ENCODE assay signal across 9 mouse cellular contexts in the genomic region with DNA sequence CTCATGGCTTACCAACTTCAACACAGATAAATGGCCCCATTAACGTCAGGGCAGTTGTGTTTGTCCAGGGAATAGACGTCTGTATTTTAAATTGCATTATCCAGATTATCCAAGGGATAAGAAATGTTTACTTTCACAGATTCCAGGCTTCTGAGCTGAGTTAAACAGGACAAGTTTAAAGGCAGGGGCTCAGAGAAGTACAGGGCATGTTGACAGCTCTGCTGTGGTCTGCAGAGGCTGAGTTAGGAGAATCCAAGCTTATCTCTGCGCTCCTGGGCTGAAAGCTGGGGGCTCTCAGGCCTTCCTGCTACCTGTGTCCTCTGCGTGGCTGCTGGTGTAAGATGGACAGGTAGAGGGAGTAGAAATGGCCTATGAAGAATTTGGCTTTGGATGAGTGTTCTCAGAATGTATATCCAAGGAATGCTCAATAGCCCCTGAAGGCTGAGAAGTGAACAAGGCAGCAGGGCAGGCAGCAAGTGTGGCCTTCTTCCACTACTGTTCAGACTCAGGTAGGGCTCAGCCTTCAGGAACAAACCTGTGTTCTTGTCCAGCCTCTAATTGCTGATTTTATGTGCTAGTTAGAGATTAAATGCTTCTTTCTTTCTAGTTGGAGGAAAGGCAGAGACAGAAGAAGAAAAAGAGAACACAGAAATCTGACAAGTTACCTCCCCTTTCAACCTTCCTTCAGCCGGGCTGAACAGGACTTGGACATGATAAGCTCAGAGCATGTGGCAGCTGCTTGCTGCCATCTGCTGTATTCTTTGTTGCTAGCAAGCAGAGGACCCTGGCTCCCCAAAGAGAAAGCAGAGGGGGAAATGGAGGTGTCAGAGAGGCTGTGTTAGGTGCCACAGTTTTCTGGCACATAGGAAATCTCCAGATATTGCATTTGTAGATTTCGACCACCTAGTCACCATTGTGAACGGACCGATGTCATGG.
DNase-seq lines count a peak whose midpoint lies in the region; ATAC-seq and TF ChIP-seq lines count a peak whose summit lies in the region.
"Had no signal": no experiment of that assay in that cellular context is flagged by ENCODE, and none has a peak within 500 bp of the region (broad histone marks: within the 10 kb centered on the region; RNA-seq: fewer than 3 reads in every experiment).

No protein-coding gene starts in this region.

- H3K36me3 ChIP-seq in hindbrain, postnatal 0 days (ENCODE audit: insufficient read depth, low read length) = no peaks in the 10 kb centered on the region
- H3K36me3 ChIP-seq in midbrain, embryonic 12.5 days = no peaks in the 10 kb centered on the region
- H3K36me3 ChIP-seq in stomach, postnatal 0 days (ENCODE audit: control insufficient read depth, insufficient read depth, low read length) = no peaks in the 10 kb centered on the region
- H3K36me3 ChIP-seq: heart, embryonic 15.5 days had no signal

- no peak for TF ChIP-seq EP300 in stomach, postnatal 0 days (optimal IDR thresholded peaks at IDR 0.05)

- no peaks in the 10 kb centered on the region for H3K27me3 ChIP-seq in hindbrain, postnatal 0 days (ENCODE audit: insufficient read depth, low read length)
- no peaks in the 10 kb centered on the region for H3K27me3 ChIP-seq in midbrain, embryonic 12.5 days
- H3K27me3 ChIP-seq in stomach, postnatal 0 days (ENCODE audit: control insufficient read depth, insufficient read depth, low read length) = no peaks in the 10 kb centered on the region
- H3K27me3 ChIP-seq: heart, embryonic 15.5 days had no signal

- H3K4me2 ChIP-seq in hindbrain, postnatal 0 days (ENCODE audit: low read depth, low read length) = no peak overlapping the region
- H3K4me2 ChIP-seq in midbrain, embryonic 12.5 days (replicated peaks) = no peak overlapping the region
- no peak overlapping the region; the same call in 1 of the 2 replicates for H3K4me2 ChIP-seq in stomach, postnatal 0 days (replicated peaks; ENCODE audit: low read depth)
- H3K4me2 ChIP-seq: heart, embryonic 15.5 days had no signal

- H3K4me1 ChIP-seq in hindbrain, postnatal 0 days (ENCODE audit: insufficient read depth, low read length) = no peaks in the 10 kb centered on the region
- no peaks in the 10 kb centered on the region for H3K4me1 ChIP-seq in midbrain, embryonic 12.5 days
- no peaks in the 10 kb centered on the region for H3K4me1 ChIP-seq in stomach, postnatal 0 days (replicated peaks; ENCODE audit: control insufficient read depth, insufficient read depth)
- H3K4me1 ChIP-seq: heart, embryonic 15.5 days had no signal

- peak; percentile 42 for DNase-seq in heart, postnatal 4 days
- no peak for DNase-seq in heart, adult 8-10 months (ENCODE audit: low spot score)
- peak; percentile 52 for DNase-seq in embryo, embryonic 10.5 days (ENCODE audit: low spot score)
- DNase-seq in hindbrain, postnatal 0 days (ENCODE audit: low spot score) = peak; percentile 77
- peak; percentile 27 to 48 for DNase-seq in left cerebral cortex, adult 18-20 months (ENCODE audit: low spot score in 2 of 2)
- peak; percentile 45 for DNase-seq in stomach, postnatal 0 days (ENCODE audit: low spot score)
- DNase-seq in thymus, postnatal 36 days = no peak

- no peaks in the 10 kb centered on the region for H3K9me3 ChIP-seq in hindbrain, postnatal 0 days (ENCODE audit: low read length)
- no peaks in the 10 kb centered on the region for H3K9me3 ChIP-seq in midbrain, embryonic 12.5 days
- H3K9me3 ChIP-seq in stomach, postnatal 0 days (ENCODE audit: control insufficient read depth, low read length) = no peaks in the 10 kb centered on the region
- H3K9me3 ChIP-seq: heart, embryonic 15.5 days had no signal

- ATAC-seq in hindbrain, postnatal 0 days = peak; percentile 86
- ATAC-seq in midbrain, embryonic 12.5 days (ENCODE audit: low FRiP score, low read depth) = peak; percentile 68
- peak; percentile 74; the same call in 1 of the 2 replicates for ATAC-seq in stomach, postnatal 0 days (ENCODE audit: low FRiP score, low TSS enrichment)

- no peak overlapping the region for H3K4me3 ChIP-seq in hindbrain, postnatal 0 days (ENCODE audit: low read length)
- H3K4me3 ChIP-seq in midbrain, embryonic 12.5 days = no peak overlapping the region
- no peak overlapping the region for H3K4me3 ChIP-seq in stomach, postnatal 0 days (ENCODE audit: low read depth, low read length)
- H3K4me3 ChIP-seq: heart, embryonic 15.5 days had no signal

- no peak overlapping the region for H3K27ac ChIP-seq in hindbrain, postnatal 0 days
- no peak overlapping the region for H3K27ac ChIP-seq in midbrain, embryonic 12.5 days (replicated peaks)
- peak overlapping the region; percentile 35; the same call in 1 of the 2 replicates for H3K27ac ChIP-seq in stomach, postnatal 0 days (replicated peaks)
- H3K27ac ChIP-seq: heart, embryonic 15.5 days had no signal

- H3K9ac ChIP-seq in hindbrain, postnatal 0 days (replicated peaks; ENCODE audit: low read length) = no peak overlapping the region
- no peak overlapping the region for H3K9ac ChIP-seq in midbrain, embryonic 12.5 days (replicated peaks)
- no peak overlapping the region for H3K9ac ChIP-seq in stomach, postnatal 0 days (ENCODE audit: low read length)
- H3K9ac ChIP-seq: heart, embryonic 15.5 days had no signal

- TF ChIP-seq CTCF in hindbrain, postnatal 0 days (IDR thresholded peaks at IDR 0.05; ENCODE audit: low read depth) = peak; percentile 86
- TF ChIP-seq CTCF in stomach, postnatal 0 days (IDR thresholded peaks at IDR 0.05; ENCODE audit: low read depth) = peak; percentile 88

- WGBS in hindbrain, postnatal 0 days = 75% methylated on average over 8 of the region's 8 CpGs
- WGBS in midbrain, embryonic 12.5 days = 69% methylated on average over 8 of the region's 8 CpGs
- WGBS in stomach, postnatal 0 days = 45% methylated on average over 8 of the region's 8 CpGs

Comparison
In these comparisons a context has a peak if more than half of its experiments do, and no peak if none do; other contexts are left out.
1. DNase-seq: peak in heart, postnatal 4 days (single experiment), embryo, embryonic 10.5 days (single experiment), hindbrain, postnatal 0 days (single experiment), left cerebral cortex, adult 18-20 months (2 of 2) and stomach, postnatal 0 days (single experiment); none in heart, adult 8-10 months (single experiment) and thymus, postnatal 36 days (0 of 2).
2. Peak in every context shown above with its lines, with median percentiles within 50 percentile points of each other: ATAC-seq.